Comparison of ENCODE assay signal across 7 mouse cellular contexts in the genomic region with DNA sequence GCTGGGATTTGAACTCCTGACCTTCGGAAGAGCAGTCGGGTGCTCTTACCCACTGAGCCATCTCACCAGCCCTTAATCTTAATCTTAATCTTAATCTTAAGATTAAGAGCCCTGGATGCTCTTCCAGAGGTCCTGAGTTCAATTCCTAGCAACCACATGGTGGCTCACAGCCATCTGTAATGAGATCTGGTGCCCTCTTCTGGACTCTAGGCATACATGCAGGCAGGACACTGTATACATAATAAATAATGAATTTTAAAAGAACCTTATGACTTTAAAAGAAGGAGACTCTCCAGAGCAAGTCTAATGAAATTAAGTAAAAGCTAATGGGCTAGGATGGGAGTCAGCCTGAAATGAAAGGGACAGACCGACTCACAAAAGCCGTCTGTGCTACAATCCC. TPM values are rescaled to one million over a fixed set of nuclear protein-coding genes. Genes with fewer than 3 reads are reported as not detected.
DNase-seq lines count a peak whose midpoint lies in the region; ATAC-seq and TF ChIP-seq lines count a peak whose summit lies in the region.
"Not testable (repeated sequence)": the region's sequence is repeated elsewhere in the genome, so short reads cannot be mapped to it uniquely, and the experiment has no call there.

No protein-coding gene starts in this region.

- not testable (repeated sequence) for H3K27me3 ChIP-seq in forebrain, postnatal 0 days (ENCODE audit: insufficient read depth, low read length); lung, postnatal 0 days (replicated peaks; ENCODE audit: insufficient read depth, low read length)

- not testable (repeated sequence) for H3K9me3 ChIP-seq in forebrain, postnatal 0 days (ENCODE audit: low read length); lung, postnatal 0 days (ENCODE audit: low read length)

- not testable (repeated sequence) for H3K4me2 ChIP-seq in forebrain, postnatal 0 days (ENCODE audit: low read depth); lung, postnatal 0 days (replicated peaks; ENCODE audit: low read depth, low read length)

- peaks cover 30% of the 10 kb centered on the region for H3K36me3 ChIP-seq in forebrain, postnatal 0 days (ENCODE audit: insufficient read depth)
- not testable (repeated sequence) for H3K36me3 ChIP-seq in lung, postnatal 0 days (ENCODE audit: insufficient read depth, low read length)

- TF ChIP-seq CTCF in forebrain, postnatal 0 days (IDR thresholded peaks at IDR 0.05; ENCODE audit: low read depth): peak; percentile 35
- peak; percentile 54 for TF ChIP-seq CTCF in left cerebral cortex, adult 2 months (IDR thresholded peaks at IDR 0.05)
- peak; percentile 48 for TF ChIP-seq CTCF in lung, postnatal 0 days (IDR thresholded peaks at IDR 0.05)

- intact Hi-C loops in left cerebral cortex, adult 2 months (cut with DNase I): not testable (repeated sequence)

- not testable (repeated sequence) for H3K9ac ChIP-seq in forebrain, postnatal 0 days; lung, postnatal 0 days (replicated peaks; ENCODE audit: low read depth)

- WGBS in forebrain, postnatal 0 days: 87% methylated on average over 4 of the region's 4 CpGs
- 84% methylated on average over 4 of the region's 4 CpGs for WGBS in lung, postnatal 0 days

- DNase-seq in A20 (ENCODE audit: low read depth, low spot score) (peak; percentile 22), ES-CJ7 (ENCODE audit: low read depth, low spot score) (peak; percentile 15), R1 (ENCODE audit: low read depth, low spot score) (peak; percentile 50)
- DNase-seq in forebrain, postnatal 0 days; left cerebral cortex, adult 2 months (ENCODE audit: extremely low spot score in 1 of 2, low spot score in 2 of 2); lung, postnatal 0 days (ENCODE audit: low spot score): not testable (repeated sequence)
- DNase-seq in induced T-regulatory cell, adult 2 months (ENCODE audit: low read depth): peak; percentile 27

- TF ChIP-seq EP300 in lung, postnatal 0 days (IDR thresholded peaks at IDR 0.05): not testable (repeated sequence)

- H3K4me3 ChIP-seq in forebrain, postnatal 0 days (ENCODE audit: low read depth, low read length); left cerebral cortex, adult 2 months; lung, postnatal 0 days (ENCODE audit: low read depth, low read length): not testable (repeated sequence)

- ATAC-seq in forebrain, postnatal 0 days; lung, postnatal 0 days: not testable (repeated sequence)

- not testable (repeated sequence) for H3K4me1 ChIP-seq in forebrain, postnatal 0 days (ENCODE audit: insufficient read depth); lung, postnatal 0 days (ENCODE audit: insufficient read depth, low read depth, low read length)

- H3K27ac ChIP-seq in forebrain, postnatal 0 days (ENCODE audit: low read depth, low read length); left cerebral cortex, adult 2 months; lung, postnatal 0 days (ENCODE audit: low read length): not testable (repeated sequence)

RNA-seq across cellular contexts. Expression of a gene that starts 27.2 kb away (rescaled TPM):
- 18.9 and 26.9 TPM in 2 replicates for total RNA-seq in forebrain, postnatal 0 days (2014; rRNA removed)
- polyA plus RNA-seq in forebrain, postnatal 0 days (2015; fragmentation: Nextera tagmentation; extraction: Ambion mirVana): 22.8 and 24.6 TPM in 2 replicates
- total RNA-seq in left cerebral cortex, adult 2 months (2021): 10 to 100 TPM; 23.9 to 26.7 TPM
- polyA plus RNA-seq in lung, postnatal 0 days (2015; fragmentation: Nextera tagmentation; extraction: Ambion mirVana): 19.5 and 20.1 TPM in 2 replicates

RNA-seq across cellular contexts. Expression of a gene that starts 47.6 kb away (rescaled TPM):
- total RNA-seq in forebrain, postnatal 0 days (2014; rRNA removed): 23.1 and 28.7 TPM in 2 replicates
- 12.7 and 17.4 TPM in 2 replicates for polyA plus RNA-seq in forebrain, postnatal 0 days (2015; fragmentation: Nextera tagmentation; extraction: Ambion mirVana)
- 10 to 100 TPM; 37.6 to 38.2 TPM for total RNA-seq in left cerebral cortex, adult 2 months (2021)
- 5.8 and 6.3 TPM in 2 replicates for polyA plus RNA-seq in lung, postnatal 0 days (2015; fragmentation: Nextera tagmentation; extraction: Ambion mirVana)

RNA-seq across cellular contexts. Expression of a gene that starts 47.7 kb away (rescaled TPM):
- 266 and 507 TPM in 2 replicates for total RNA-seq in forebrain, postnatal 0 days (2014; rRNA removed)
- 102 and 129 TPM in 2 replicates for polyA plus RNA-seq in forebrain, postnatal 0 days (2015; fragmentation: Nextera tagmentation; extraction: Ambion mirVana)
- total RNA-seq in left cerebral cortex, adult 2 months (2021): 100 to 1,000 TPM; 110 to 129 TPM
- 78.4 and 82.5 TPM in 2 replicates for polyA plus RNA-seq in lung, postnatal 0 days (2015; fragmentation: Nextera tagmentation; extraction: Ambion mirVana)
